Mouse (Mus musculus) ZHBTc4 (cell line): ENCODE results near the gene AW011738.

Experiments used
- DNase-seq: peaks from one replicate; pipeline ENCODE4 v3.0.0-alpha.2; 2011; ENCODE audit warnings: low read depth, low spot score

The AW011738 gene

DNA sequence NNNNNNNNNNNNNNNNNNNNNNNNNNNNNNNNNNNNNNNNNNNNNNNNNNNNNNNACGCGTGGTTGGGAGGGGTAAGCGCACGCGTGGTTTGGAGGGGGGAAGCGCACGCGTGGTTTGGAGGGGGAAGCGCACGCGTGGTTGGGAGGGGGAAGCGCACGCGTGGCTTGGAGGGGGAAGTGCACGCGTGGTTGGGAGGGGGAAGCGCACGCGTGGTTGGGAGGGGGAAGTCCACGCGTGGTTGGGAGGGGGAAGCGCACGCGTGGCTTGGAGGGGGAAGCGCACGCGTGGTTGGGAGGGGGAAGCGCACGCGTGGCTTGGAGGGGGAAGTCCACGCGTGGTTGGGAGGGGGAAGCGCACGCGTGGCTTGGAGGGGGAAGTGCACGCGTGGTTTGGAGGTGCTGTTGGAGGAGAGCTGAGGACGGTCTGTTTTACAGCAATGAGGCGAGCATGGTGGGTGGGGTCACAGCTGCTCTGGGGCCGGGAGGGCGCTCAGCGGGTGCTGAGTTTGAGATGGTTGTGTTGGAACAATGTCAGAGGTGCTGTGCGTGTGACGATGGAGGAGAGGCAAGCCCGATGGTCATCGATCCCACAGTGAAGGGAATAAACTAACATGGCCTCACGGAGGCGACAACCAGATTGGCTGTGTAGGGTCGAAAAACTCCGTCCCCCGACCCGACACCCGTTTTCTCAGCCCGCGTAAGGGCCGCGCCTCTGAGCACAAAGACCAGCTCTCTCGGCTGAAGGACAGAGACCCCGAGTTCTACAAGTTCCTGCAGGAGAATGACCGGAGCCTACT lies 33.7 kb downstream of the AW011738 start:
- peak; percentile 69 for DNase-seq

DNA sequence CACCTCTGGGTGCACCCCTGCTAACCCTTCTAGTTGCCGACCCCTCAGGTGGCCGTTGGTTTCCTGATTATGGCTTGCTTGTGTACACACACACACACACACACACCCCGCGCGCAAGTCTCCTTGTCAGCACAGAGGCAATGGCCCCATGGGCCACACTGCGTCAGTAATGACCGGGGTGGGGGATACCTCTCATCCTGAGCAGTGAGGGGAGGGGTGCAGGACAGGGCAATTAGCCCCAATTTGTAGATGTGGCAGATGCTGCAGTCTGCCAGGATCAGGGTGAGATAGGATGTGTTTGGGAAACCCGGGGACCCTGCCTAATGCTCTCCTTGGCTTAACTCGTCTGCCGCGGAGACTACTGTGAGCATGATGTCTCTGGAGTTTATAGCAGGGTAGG lies 46.5 kb downstream of the AW011738 start:
- no peak for DNase-seq

DNA sequence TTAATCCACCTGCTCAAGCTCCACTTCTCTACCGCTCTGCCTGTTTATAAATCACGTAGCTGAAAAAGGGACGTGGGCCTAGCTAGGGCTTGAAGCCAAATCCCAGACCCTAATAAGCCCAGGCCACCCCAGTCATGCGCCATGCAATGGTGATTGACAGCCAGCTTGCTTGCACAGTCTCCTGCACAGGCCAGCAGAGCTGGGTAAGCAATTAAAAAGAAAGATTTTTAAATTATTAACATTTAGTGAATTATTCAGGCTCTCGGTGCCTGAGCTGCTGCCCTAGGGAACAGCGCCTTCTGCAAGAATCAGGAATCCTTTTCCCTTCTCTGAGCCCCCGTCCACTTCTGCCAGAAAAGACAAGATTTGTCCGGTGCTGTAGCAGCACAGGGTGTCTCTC lies 48.0 kb downstream of the AW011738 start:
- DNase-seq, result no peak

DNA sequence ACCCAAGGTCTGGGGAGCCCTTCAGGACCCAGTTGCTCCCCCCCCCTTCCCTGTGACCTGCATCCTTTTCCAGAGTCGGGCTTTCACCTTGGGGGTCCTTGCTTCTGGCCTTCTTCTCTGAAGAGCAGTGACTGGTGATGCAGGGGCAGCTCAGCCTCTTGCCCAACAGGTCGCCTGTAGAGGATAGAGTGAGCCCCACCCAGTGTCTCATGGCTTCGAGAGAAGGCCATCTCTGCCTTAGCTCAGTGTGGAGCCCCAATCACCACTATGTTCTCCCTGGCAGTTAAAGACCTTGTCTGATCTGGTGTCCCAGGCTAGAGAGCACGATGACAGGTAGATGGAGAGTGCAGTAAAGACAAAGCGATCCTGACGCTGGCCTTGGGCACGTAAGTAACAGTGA lies 49.0 kb downstream of the AW011738 start:
- no peak for DNase-seq

DNA sequence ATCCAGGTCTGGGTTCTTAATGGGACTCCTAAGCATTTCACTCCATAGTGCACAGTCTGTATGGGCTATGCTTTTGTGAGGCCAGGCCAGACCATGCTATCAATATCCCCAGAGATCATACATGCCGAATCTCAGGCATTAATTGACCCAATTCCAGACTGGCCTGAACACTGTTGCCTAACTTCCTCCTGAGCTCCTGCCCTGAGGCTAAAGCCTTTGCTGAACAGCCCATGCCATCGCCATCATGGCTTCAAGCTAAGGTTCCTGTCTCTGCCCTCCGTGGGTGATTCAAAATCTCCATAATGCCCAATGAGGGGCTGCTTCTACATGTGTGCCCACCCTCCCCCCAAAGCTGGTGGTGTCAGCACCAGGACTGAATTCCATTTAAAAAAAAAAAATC lies 49.5 kb downstream of the AW011738 start:
- no peak for DNase-seq

DNA sequence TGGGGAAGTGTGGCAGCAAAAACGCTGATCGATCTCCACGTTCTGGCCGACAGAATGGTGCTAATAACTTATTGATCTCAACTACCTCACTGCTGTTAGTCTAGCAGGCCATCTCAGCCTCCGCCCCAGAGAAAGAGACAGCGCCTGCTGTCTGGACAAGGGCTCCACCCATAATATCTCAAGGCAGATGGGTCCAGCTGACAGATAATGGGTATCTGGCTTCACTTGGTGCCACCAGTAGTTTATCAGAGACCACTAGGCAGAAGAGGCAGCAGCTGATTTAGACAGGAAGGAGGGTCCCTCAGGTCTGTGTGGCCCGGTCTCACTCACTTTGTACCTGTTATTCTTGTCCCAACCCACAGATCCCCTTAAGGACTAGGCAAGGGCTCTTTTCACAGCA lies 49.9 kb downstream of the AW011738 start:
- no peak for DNase-seq

DNA sequence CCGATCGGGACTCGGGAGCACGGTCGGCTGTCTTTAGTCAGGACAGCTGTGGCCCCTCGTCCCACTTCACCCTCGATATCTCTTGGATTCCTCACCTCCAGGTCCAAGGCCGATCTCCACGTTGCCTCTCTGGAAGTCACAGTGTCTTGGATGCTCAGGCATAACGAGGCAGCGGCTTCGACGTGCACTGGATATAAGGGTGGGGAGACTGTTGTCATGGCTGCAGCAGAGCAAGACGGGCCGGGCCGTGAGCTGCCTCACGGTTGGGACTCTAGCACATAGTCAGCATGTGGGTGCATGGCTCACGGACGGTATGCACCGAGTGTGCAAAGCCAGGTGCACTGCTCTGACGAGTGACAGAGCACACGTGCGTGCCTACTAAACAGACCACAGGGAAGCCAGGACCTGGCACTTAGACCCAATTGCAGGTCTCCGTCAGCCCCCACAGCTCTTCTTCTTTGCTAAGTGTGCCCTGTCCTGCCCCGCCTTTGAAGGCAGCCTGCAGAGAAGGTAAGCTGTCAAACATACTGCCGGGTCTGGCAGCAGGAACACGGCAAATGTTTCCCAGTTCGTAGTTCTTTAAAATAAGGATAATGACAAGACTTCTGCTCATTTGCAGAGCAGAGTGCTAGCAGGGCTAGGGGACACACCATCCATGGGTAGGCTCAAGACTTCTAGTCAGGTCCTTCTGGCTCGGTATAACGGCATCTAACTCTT lies 51.4 kb downstream of the AW011738 start:
- DNase-seq, result no peak
